Comparison of ENCODE assay signal across 20 mouse cellular contexts in genomic region chr11:26824080-26824727, GRCm38 (mm10).
DNase-seq lines count a peak whose midpoint lies in the region; ATAC-seq and TF ChIP-seq lines count a peak whose summit lies in the region.
"Had no signal": no experiment of that assay in that cellular context is flagged by ENCODE, and none has a peak within 500 bp of the region (broad histone marks: within the 10 kb centered on the region; RNA-seq: fewer than 3 reads in every experiment).

No protein-coding gene starts in this region.

- DNase-seq in cerebellum, postnatal 10 days = peak; percentile 77 to 85
- DNase-seq in cerebellum, adult 9-11 months = no peak
- peak; percentile 57 for DNase-seq in hindbrain, embryonic 14.5 days (ENCODE audit: low spot score)
- no peak for DNase-seq in hindbrain, embryonic 11.5 days (ENCODE audit: low spot score)
- peak; percentile 68 for DNase-seq in CH12.LX (ENCODE audit: extremely low read depth)
- DNase-seq in hindbrain, postnatal 0 days (ENCODE audit: low spot score) = peak; percentile 65
- no peak for DNase-seq in heart, adult 8-10 months (ENCODE audit: low spot score)
- DNase-seq in adrenal gland, adult 8-10 months = no peak
- DNase-seq: adrenal gland, postnatal 14 days; kidney, adult 8-10 months; kidney, postnatal 25 days; layer of hippocampus, adult 9-11 months; lung, embryonic 14.5 days; lung, postnatal 4 days had no signal

- no peak for ATAC-seq in hindbrain, embryonic 14.5 days (ENCODE audit: low FRiP score)
- no peak for ATAC-seq in hindbrain, embryonic 11.5 days (ENCODE audit: low FRiP score)
- ATAC-seq in hindbrain, postnatal 0 days = peak; percentile 55; the same call in 1 of the 2 replicates
- ATAC-seq: inflammation-experienced regulatory T-cells, adult 6 months; liver, embryonic 12.5 days had no signal

- TF ChIP-seq EP300 in CH12.LX (IDR thresholded peaks at IDR 0.05; ENCODE audit: low read length) = peak; percentile 94

- dilution Hi-C loops in CH12.LX (cut with MboI; ENCODE audit: extremely low pct_ligation_motif_present, extremely low pct_unique_long_range_greater_than_20kb, low sequenced_read_pairs) = no loop called here

- no peaks in the 10 kb centered on the region for H3K27me3 ChIP-seq in hindbrain, embryonic 14.5 days (ENCODE audit: control insufficient read depth, insufficient read depth, low read length)
- H3K27me3 ChIP-seq in hindbrain, embryonic 11.5 days (ENCODE audit: control insufficient read depth, insufficient read depth, low read length) = no peaks in the 10 kb centered on the region
- H3K27me3 ChIP-seq in CH12.LX (replicated peaks) = no peaks in the 10 kb centered on the region
- H3K27me3 ChIP-seq in hindbrain, postnatal 0 days (ENCODE audit: insufficient read depth, low read length) = no peaks in the 10 kb centered on the region
- H3K27me3 ChIP-seq: embryonic facial prominence, embryonic 15.5 days; forebrain, embryonic 12.5 days; liver, embryonic 12.5 days; stomach, embryonic 15.5 days had no signal

- TF ChIP-seq CTCF in CH12.LX (conservative IDR thresholded peaks at IDR 0.05 in 1 of 2, IDR thresholded peaks at IDR 0.05 in 1 of 2; ENCODE audit: low read depth in 2 of 2, low read length in 2 of 2) = no peak
- TF ChIP-seq CTCF in hindbrain, postnatal 0 days (IDR thresholded peaks at IDR 0.05; ENCODE audit: low read depth) = no peak

- H3K9me3 ChIP-seq in hindbrain, embryonic 14.5 days (ENCODE audit: control insufficient read depth, low read length) = no peaks in the 10 kb centered on the region
- no peaks in the 10 kb centered on the region for H3K9me3 ChIP-seq in hindbrain, embryonic 11.5 days (ENCODE audit: control insufficient read depth, low read length)
- H3K9me3 ChIP-seq in CH12.LX (replicated peaks; ENCODE audit: low read length) = no peaks in the 10 kb centered on the region
- no peaks in the 10 kb centered on the region for H3K9me3 ChIP-seq in hindbrain, postnatal 0 days (ENCODE audit: low read length)
- H3K9me3 ChIP-seq: embryonic facial prominence, embryonic 15.5 days; forebrain, embryonic 12.5 days; liver, embryonic 12.5 days; stomach, embryonic 15.5 days had no signal

- TF ChIP-seq POLR2A in CH12.LX (IDR thresholded peaks at IDR 0.05; ENCODE audit: low read depth, low read length) = no peak

- H3K4me3 ChIP-seq in hindbrain, embryonic 14.5 days (replicated peaks; ENCODE audit: low read length) = no peak overlapping the region
- no peak overlapping the region for H3K4me3 ChIP-seq in hindbrain, embryonic 11.5 days (ENCODE audit: low read depth, low read length)
- H3K4me3 ChIP-seq in CH12.LX (replicated peaks in 1 of 3; ENCODE audit: low read depth in 2 of 3, low read length in 2 of 3, poor library complexity in 1 of 3) = no peak overlapping the region
- no peak overlapping the region for H3K4me3 ChIP-seq in hindbrain, postnatal 0 days (ENCODE audit: low read length)
- H3K4me3 ChIP-seq: embryonic facial prominence, embryonic 15.5 days; forebrain, embryonic 12.5 days; liver, embryonic 12.5 days; stomach, embryonic 15.5 days had no signal

- no peak for TF ChIP-seq RAD21 in CH12.LX (IDR thresholded peaks at IDR 0.05; ENCODE audit: low read depth, low read length)

- no peaks in the 10 kb centered on the region for H3K36me3 ChIP-seq in hindbrain, embryonic 14.5 days (replicated peaks; ENCODE audit: control insufficient read depth, insufficient read depth)
- H3K36me3 ChIP-seq in hindbrain, embryonic 11.5 days (ENCODE audit: control insufficient read depth, insufficient read depth, low read length) = no peaks in the 10 kb centered on the region
- H3K36me3 ChIP-seq in CH12.LX (replicated peaks in 1 of 2; ENCODE audit: control insufficient read depth in 1 of 2, insufficient read depth in 1 of 2, low read length in 1 of 2) = no peaks in the 10 kb centered on the region
- H3K36me3 ChIP-seq in hindbrain, postnatal 0 days (ENCODE audit: insufficient read depth, low read length) = no peaks in the 10 kb centered on the region
- H3K36me3 ChIP-seq: embryonic facial prominence, embryonic 15.5 days; forebrain, embryonic 12.5 days; liver, embryonic 12.5 days; stomach, embryonic 15.5 days had no signal

- H3K4me1 ChIP-seq in hindbrain, embryonic 14.5 days (replicated peaks; ENCODE audit: control insufficient read depth, insufficient read depth, low read length) = no peaks in the 10 kb centered on the region
- no peaks in the 10 kb centered on the region for H3K4me1 ChIP-seq in hindbrain, embryonic 11.5 days (replicated peaks; ENCODE audit: control insufficient read depth, insufficient read depth, low read length)
- peaks cover 0 to 32% of the 10 kb centered on the region in 2 experiments; a peak in 2 of 4 replicates for H3K4me1 ChIP-seq in CH12.LX (ENCODE audit: control insufficient read depth in 1 of 2, insufficient read depth in 2 of 2)
- peaks cover 6% of the 10 kb centered on the region; the same call in 1 of the 2 replicates for H3K4me1 ChIP-seq in hindbrain, postnatal 0 days (ENCODE audit: insufficient read depth, low read length)
- H3K4me1 ChIP-seq: embryonic facial prominence, embryonic 15.5 days; forebrain, embryonic 12.5 days; liver, embryonic 12.5 days; stomach, embryonic 15.5 days had no signal

- WGBS in hindbrain, embryonic 14.5 days = 68% methylated on average over 8 of the region's 8 CpGs
- 87% methylated on average over 8 of the region's 8 CpGs for WGBS in hindbrain, embryonic 11.5 days
- WGBS in hindbrain, postnatal 0 days = 39% methylated on average over 8 of the region's 8 CpGs

- H3K9ac ChIP-seq in hindbrain, embryonic 14.5 days = no peak overlapping the region
- H3K9ac ChIP-seq in hindbrain, embryonic 11.5 days (ENCODE audit: low read depth, low read length) = no peak overlapping the region
- H3K9ac ChIP-seq in CH12.LX (ENCODE audit: insufficient read depth, low read depth) = no peak overlapping the region
- H3K9ac ChIP-seq in hindbrain, postnatal 0 days (replicated peaks; ENCODE audit: low read length) = no peak overlapping the region
- H3K9ac ChIP-seq: embryonic facial prominence, embryonic 15.5 days; forebrain, embryonic 12.5 days; liver, embryonic 12.5 days; lung, embryonic 14.5 days; stomach, embryonic 15.5 days had no signal

- H3K4me2 ChIP-seq in hindbrain, embryonic 14.5 days (replicated peaks) = no peak overlapping the region
- no peak overlapping the region for H3K4me2 ChIP-seq in hindbrain, embryonic 11.5 days (replicated peaks; ENCODE audit: low read depth, low read length)
- H3K4me2 ChIP-seq in CH12.LX (ENCODE audit: insufficient read depth, low read depth, poor library complexity, severe bottlenecking) = peak overlapping the region; percentile 16
- H3K4me2 ChIP-seq in hindbrain, postnatal 0 days (ENCODE audit: low read depth, low read length) = no peak overlapping the region
- H3K4me2 ChIP-seq: embryonic facial prominence, embryonic 15.5 days; forebrain, embryonic 12.5 days; liver, embryonic 12.5 days; lung, embryonic 14.5 days; midbrain, embryonic 11.5 days; stomach, embryonic 15.5 days had no signal

- no peaks in the 10 kb centered on the region for H3K79me2 ChIP-seq in CH12.LX (replicated peaks; ENCODE audit: control insufficient read depth, extremely low read depth, insufficient read depth, poor library complexity, severe bottlenecking)

- no peak overlapping the region for H3K27ac ChIP-seq in hindbrain, embryonic 14.5 days
- no peak overlapping the region for H3K27ac ChIP-seq in hindbrain, embryonic 11.5 days (ENCODE audit: low read depth, low read length)
- H3K27ac ChIP-seq in CH12.LX (ENCODE audit: insufficient read depth, low read depth) = no peak overlapping the region
- no peak overlapping the region for H3K27ac ChIP-seq in hindbrain, postnatal 0 days
- H3K27ac ChIP-seq: embryonic facial prominence, embryonic 15.5 days; forebrain, embryonic 12.5 days; liver, embryonic 12.5 days; stomach, embryonic 15.5 days had no signal

- in situ Hi-C loops in CH12.LX (cut with MboI; ENCODE audit: low pct_ligation_motif_present, low pct_unique_long_range_greater_than_20kb, low sequenced_read_pairs) = no loop called here

TF ChIP-seq in CH12.LX, 34 proteins besides CTCF, POLR2A, EP300 and RAD21:
- TF ChIP-seq USF1 (IDR thresholded peaks at IDR 0.05; ENCODE audit: low read depth, low read length) = no peak
- TF ChIP-seq MEF2A (IDR thresholded peaks at IDR 0.05; ENCODE audit: borderline replicate concordance, low read depth, low read length) = 0 out of 2 replicates have a peak, but pooled peaks have one; percentile 14
- 0 out of 2 replicates have a peak, but pooled peaks have one; percentile 3 for TF ChIP-seq JUND (conservative IDR thresholded peaks at IDR 0.05; ENCODE audit: low read depth, low read length)
- TF ChIP-seq ELF1 (IDR thresholded peaks at IDR 0.05; ENCODE audit: low read depth, low read length) = no peak
- TF ChIP-seq RCOR1 (conservative IDR thresholded peaks at IDR 0.05; ENCODE audit: low read depth, low read length) = no peak
- TF ChIP-seq NRF1 (IDR thresholded peaks at IDR 0.05; ENCODE audit: low read depth, low read length) = no peak
- TF ChIP-seq TBP (conservative IDR thresholded peaks at IDR 0.05; ENCODE audit: low read depth, low read length) = no peak
- TF ChIP-seq BHLHE40 (IDR thresholded peaks at IDR 0.05; ENCODE audit: low read depth, low read length) = no peak
- TF ChIP-seq POLR2AphosphoS2 (IDR thresholded peaks at IDR 0.05; ENCODE audit: low read depth, low read length) = no peak
- TF ChIP-seq CHD2 (IDR thresholded peaks at IDR 0.05; ENCODE audit: low read length) = no peak; the same call in 1 of the 2 replicates
- peak; percentile 77 for TF ChIP-seq IRF4 (IDR thresholded peaks at IDR 0.05; ENCODE audit: low read depth, low read length)
- no peak for TF ChIP-seq NELFE (IDR thresholded peaks at IDR 0.05; ENCODE audit: low read depth, low read length)
- TF ChIP-seq ETS1 (conservative IDR thresholded peaks at IDR 0.05; ENCODE audit: low read depth, low read length) = no peak
- no peak for TF ChIP-seq PAX5 (IDR thresholded peaks at IDR 0.05; ENCODE audit: low read length)
- 0 out of 2 replicates have a peak, but pooled peaks have one; percentile 16 for TF ChIP-seq JUN (IDR thresholded peaks at IDR 0.05; ENCODE audit: insufficient read depth, low read depth, low read length)
- TF ChIP-seq TCF12 (IDR thresholded peaks at IDR 0.05; ENCODE audit: low read depth, low read length) = no peak
- no peak for TF ChIP-seq ZC3H11A (IDR thresholded peaks at IDR 0.05; ENCODE audit: low read depth, low read length)
- TF ChIP-seq USF2 (conservative IDR thresholded peaks at IDR 0.05; ENCODE audit: low read depth, low read length) = no peak
- no peak for TF ChIP-seq CHD1 (IDR thresholded peaks at IDR 0.05; ENCODE audit: low read depth, low read length)

Comparison
In these comparisons a context has a peak if more than half of its experiments do, and no peak if none do; other contexts are left out.
1. DNase-seq: peak in cerebellum, postnatal 10 days (2 of 2), hindbrain, embryonic 14.5 days (single experiment), CH12.LX (single experiment) and hindbrain, postnatal 0 days (single experiment); none in cerebellum, adult 9-11 months (single experiment), hindbrain, embryonic 11.5 days (single experiment), heart, adult 8-10 months (single experiment) and adrenal gland, adult 8-10 months (single experiment).